Mouse (Mus musculus) midbrain, embryonic 16.5 days (tissue): ENCODE measurements around the gene Fam185a. TPM values are rescaled to one million over a fixed set of nuclear protein-coding genes. Genes with fewer than 3 reads are reported as not detected.

Experiments
- ATAC-seq: fragments of 200-750 bp; cut with Nextera tagmentation; 2 replicates; pipeline ENCODE4 v1.8.0; 2017; ENCODE audit warnings: moderate TSS enrichment
- H3K27ac ChIP-seq: fragments of 300-500 bp; sonication (generic); 2 replicates; pipeline ENCODE4 v1.5.1; 2014; ENCODE audit warnings: mild to moderate bottlenecking, low read length, mixed read lengths
- H3K27me3 ChIP-seq: fragments of 300-500 bp; sonication (generic); 2 replicates; pipeline ENCODE4 v1.6.1; 2014; ENCODE audit warnings: low read depth, low read length, mixed read lengths; ENCODE audit not compliant: control insufficient read depth, insufficient read depth
- H3K36me3 ChIP-seq: fragments of 300-500 bp; sonication (generic); 2 replicates; pipeline ENCODE4 v1.6.1; 2014; ENCODE audit warnings: mild to moderate bottlenecking, low read length, moderate library complexity, mixed read lengths; ENCODE audit not compliant: control insufficient read depth, insufficient read depth
- H3K4me1 ChIP-seq: fragments of 300-500 bp; sonication (generic); 2 replicates; pipeline ENCODE4 v1.6.1; 2014; ENCODE audit warnings: mild to moderate bottlenecking, low read length, mixed read lengths; ENCODE audit not compliant: control insufficient read depth, insufficient read depth
- H3K4me2 ChIP-seq: fragments of 300-500 bp; sonication (generic); 2 replicates; pipeline ENCODE4 v1.6.1; 2014; ENCODE audit warnings: mild to moderate bottlenecking, low read length, mixed read lengths
- H3K4me3 ChIP-seq: fragments of 300-500 bp; sonication (generic); 2 replicates; pipeline ENCODE4 v1.5.1; 2014; ENCODE audit warnings: low read depth, mild to moderate bottlenecking, low read length, moderate library complexity, mixed read lengths
- H3K9ac ChIP-seq: fragments of 300-500 bp; sonication (generic); 2 replicates; pipeline ENCODE4 v1.6.1; 2014; ENCODE audit warnings: low read depth, low read length, mixed read lengths
- H3K9me3 ChIP-seq: fragments of 300-500 bp; sonication (generic); replicated peaks from 2 replicates; pipeline ENCODE4 v1.6.1; 2014; ENCODE audit warnings: mild to moderate bottlenecking, low read length, mixed read lengths; ENCODE audit not compliant: control insufficient read depth, poor library complexity, severe bottlenecking
- WGBS: fragments of 180-500 bp; shearing (Covaris S2); extraction: QIAGEN DNeasy Blood & Tissue Kit; methylation state at CpG from one replicate; pipeline ENCODE4 v1.1.7; 2014; 5-methylcytosine and 5-hydroxymethylcytosine counted together
- polyA plus RNA-seq: library from polyadenylated mRNA; unstranded; fragments of >200 nt; fragmentation: Nextera tagmentation; extraction: Ambion mirVana; gene quantifications from 2 replicates; pipeline ENCODE4 v1.2.1, GENCODE M21; 2015

The Fam185a gene
- 10.0 and 11.0 TPM in 2 replicates for polyA plus RNA-seq

- Histone ChIP-seq H3K4me2 (peak within 1 kb of the TSS; percentile 93), H3K27me3 (no peaks in the 10 kb centered on the region), H3K4me3 (peak within 1 kb of the TSS; percentile 91), H3K4me1 (peaks cover 13% of the 10 kb centered on the region), H3K9me3 (no peaks in the 10 kb centered on the region), H3K27ac (peak within 1 kb of the TSS; percentile 40; the same call in 1 of the 2 replicates), H3K9ac (peak within 1 kb of the TSS; percentile 88), H3K36me3 (no peaks in the 10 kb centered on the region)
- ATAC-seq: peak; percentile 100
- WGBS: under 1% methylated on average over 68 of the region's 68 CpGs
These were observed at the start of gene Fam185a, which contains the start of gene Ccdc146 for GRCm38 (mm10) chr5:21424614-21425602. Gene Fam185a (plus strand): TSS chr5:21424958. Gene Ccdc146 (minus strand): TSS chr5:21424677.

- Histone ChIP-seq H3K9me3 (no peaks in the 10 kb centered on the region), H3K9ac (no peak overlapping the region), H3K36me3 (no peaks in the 10 kb centered on the region), H3K4me1 (peaks cover 6% of the 10 kb centered on the region; the same call in 1 of the 2 replicates), H3K4me3 (no peak overlapping the region), H3K27ac (no peak overlapping the region), H3K4me2 (no peak overlapping the region), H3K27me3 (no peaks in the 10 kb centered on the region)
- no peak for ATAC-seq
- WGBS: 68% methylated on average over 4 of the region's 4 CpGs
These were observed 47.8 kb upstream of the Fam185a start for GRCm38 (mm10) chr5:21376935-21377334.

- no peaks in the 10 kb centered on the region for H3K9me3 ChIP-seq
- H3K36me3 ChIP-seq: no peaks in the 10 kb centered on the region
- no peak overlapping the region for H3K4me3 ChIP-seq
- H3K27me3 ChIP-seq: no peaks in the 10 kb centered on the region
- WGBS: 88% methylated on average over 2 of the region's 2 CpGs
- H3K9ac ChIP-seq: no peak overlapping the region
- ATAC-seq: no peak
- no peaks in the 10 kb centered on the region for H3K4me1 ChIP-seq
- no peak overlapping the region for H3K4me2 ChIP-seq
- H3K27ac ChIP-seq: no peak overlapping the region
These were observed 46.4 kb upstream of the Fam185a start for GRCm38 (mm10) chr5:21378397-21378796.

GRCm38 (mm10) chr5:21381986-21382385 lies 42.8 kb upstream of the Fam185a start:
- WGBS: 64% methylated on average over 6 of the region's 6 CpGs
- Histone ChIP-seq H3K36me3 (no peaks in the 10 kb centered on the region), H3K9ac (no peak overlapping the region), H3K27ac (no peak overlapping the region), H3K4me1 (no peaks in the 10 kb centered on the region), H3K9me3 (no peaks in the 10 kb centered on the region), H3K4me3 (no peak overlapping the region), H3K4me2 (no peak overlapping the region), H3K27me3 (no peaks in the 10 kb centered on the region)
- ATAC-seq: no peak

- no peak overlapping the region for H3K27ac ChIP-seq
- H3K4me1 ChIP-seq: no peaks in the 10 kb centered on the region
- H3K27me3 ChIP-seq: no peaks in the 10 kb centered on the region
- H3K36me3 ChIP-seq: no peaks in the 10 kb centered on the region
- H3K4me3 ChIP-seq: no peak overlapping the region
- H3K9me3 ChIP-seq: no peaks in the 10 kb centered on the region
- ATAC-seq: no peak
- WGBS: 70% methylated on average over 6 of the region's 6 CpGs
- no peak overlapping the region for H3K9ac ChIP-seq
- no peak overlapping the region for H3K4me2 ChIP-seq
These were observed 42.1 kb upstream of the Fam185a start for GRCm38 (mm10) chr5:21382678-21383077.

- Histone ChIP-seq H3K9ac (no peak overlapping the region), H3K27me3 (no peaks in the 10 kb centered on the region), H3K27ac (no peak overlapping the region), H3K4me2 (no peak overlapping the region), H3K4me3 (no peak overlapping the region), H3K4me1 (no peaks in the 10 kb centered on the region), H3K9me3 (no peaks in the 10 kb centered on the region), H3K36me3 (no peaks in the 10 kb centered on the region)
- ATAC-seq: no peak
- WGBS: 48% methylated on average over 14 of the region's 14 CpGs
These were observed 41.1 kb upstream of the Fam185a start for GRCm38 (mm10) chr5:21383392-21384251.

GRCm38 (mm10) chr5:21384252-21384960 lies 40.4 kb upstream of the Fam185a start:
- WGBS: 80% methylated on average over 13 of the region's 13 CpGs
- no peak overlapping the region for H3K4me3 ChIP-seq
- no peak overlapping the region for H3K27ac ChIP-seq
- ATAC-seq: no peak
- no peak overlapping the region for H3K4me2 ChIP-seq
- H3K9ac ChIP-seq: no peak overlapping the region
- no peaks in the 10 kb centered on the region for H3K4me1 ChIP-seq
- H3K9me3 ChIP-seq: no peaks in the 10 kb centered on the region
- no peaks in the 10 kb centered on the region for H3K36me3 ChIP-seq
- H3K27me3 ChIP-seq: no peaks in the 10 kb centered on the region

GRCm38 (mm10) chr5:21384976-21385375 lies 39.8 kb upstream of the Fam185a start:
- Histone ChIP-seq H3K4me2 (no peak overlapping the region), H3K9ac (no peak overlapping the region), H3K4me3 (no peak overlapping the region), H3K4me1 (no peaks in the 10 kb centered on the region), H3K9me3 (no peaks in the 10 kb centered on the region), H3K27me3 (no peaks in the 10 kb centered on the region), H3K36me3 (no peaks in the 10 kb centered on the region), H3K27ac (no peak overlapping the region)
- WGBS: 94% methylated on average over 9 of the region's 9 CpGs
- no peak for ATAC-seq
